Mouse (Mus musculus) spleen, postnatal 14 days (tissue): ENCODE data around the gene Olfr71.

Source experiments
- DNase-seq, 2 experiments: peaks; one replicate each; pipeline ENCODE4 v3.0.0; 2021 to 2022; ENCODE audit warnings: low spot score in 2 of 2

The Olfr71 gene

DNA sequence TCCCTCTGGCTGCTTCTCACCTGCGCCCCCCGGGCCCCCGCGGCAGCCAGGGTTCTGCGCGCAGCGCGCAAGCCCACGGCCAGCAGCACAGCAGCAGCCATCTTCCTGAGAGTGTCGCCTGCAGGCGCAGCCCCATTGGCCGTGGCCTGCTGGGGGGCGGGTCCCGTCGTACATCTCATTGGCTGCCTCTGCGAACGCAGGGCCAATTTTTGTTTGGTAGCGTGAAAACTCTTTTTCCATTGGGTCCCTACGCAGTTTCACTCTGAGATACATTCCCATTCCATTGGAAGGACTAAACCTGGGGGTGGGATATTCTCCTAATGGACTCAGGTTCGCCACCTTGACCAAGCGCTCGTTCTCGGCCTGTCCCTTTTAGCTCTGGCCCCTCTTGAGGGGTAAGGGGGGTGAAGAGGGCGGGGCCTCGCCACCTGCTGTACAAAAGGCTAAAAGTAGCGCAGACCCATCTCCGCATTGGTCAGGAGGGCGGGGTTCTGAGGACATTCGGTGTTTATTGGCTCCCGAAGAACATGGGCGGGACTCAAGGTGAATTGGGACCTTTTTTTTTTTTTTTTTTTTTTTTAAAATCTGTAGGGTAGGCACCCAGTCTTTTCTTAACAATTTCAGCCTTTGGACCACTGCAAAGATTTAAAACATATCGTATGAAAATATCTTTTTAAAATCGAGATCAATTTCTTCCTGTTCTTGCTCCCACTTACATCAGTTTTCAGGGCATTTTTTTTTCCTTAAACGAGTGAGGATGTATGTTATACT is 53.5 kb downstream of the Olfr71 start, which contains the start of gene Hint2:
Gene Hint2, minus strand, starts transcription at position 128 of the 771 bp plus-strand sequence.
- peak; percentile 83 to 88 for DNase-seq

DNA sequence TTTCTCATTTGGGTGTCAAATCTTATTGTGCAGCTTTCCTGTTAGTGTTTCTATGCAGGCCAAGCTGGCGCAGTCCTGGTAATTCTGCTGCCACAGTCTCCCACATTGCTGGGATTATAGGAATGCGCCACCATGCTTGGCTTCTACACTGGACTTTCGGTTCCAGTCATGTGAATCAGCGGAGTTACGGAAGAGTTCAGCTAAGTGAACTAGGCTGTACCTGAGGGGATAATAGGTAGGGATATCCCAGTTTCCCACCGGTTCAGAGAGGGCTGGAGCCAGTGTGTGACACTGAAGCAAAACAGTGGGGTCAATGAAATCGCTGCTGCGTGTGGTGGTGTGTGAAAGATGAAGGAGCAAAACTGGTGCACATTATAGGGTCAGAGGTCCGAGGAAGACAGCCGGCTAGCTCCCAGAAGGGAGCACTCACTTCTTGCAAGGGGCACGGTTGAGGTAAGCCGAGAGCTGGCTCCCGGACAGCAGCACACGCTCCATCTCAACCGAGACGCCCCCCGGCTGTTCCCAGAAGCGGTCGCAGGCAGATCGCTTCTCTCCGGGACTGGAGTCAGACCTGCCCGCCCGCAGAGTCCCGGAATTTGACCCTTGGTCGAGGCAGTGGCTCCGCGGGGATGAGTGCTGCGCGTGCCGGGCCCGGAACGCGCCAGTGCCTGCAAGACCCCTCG is 54.3 kb downstream of the Olfr71 start:
- DNase-seq, result no peak
